Mouse (Mus musculus) heart, embryonic 16.5 days (tissue): ENCODE data around the gene Ninj2. TPM values are rescaled to one million over a fixed set of nuclear protein-coding genes. Genes with fewer than 3 reads are reported as not detected.

ENCODE experiments used
- ATAC-seq: fragments of 200-750 bp; cut with Nextera tagmentation; replicated peaks from 2 replicates; pipeline ENCODE4 v1.8.0; 2017; ENCODE audit warnings: moderate number of reproducible peaks; ENCODE audit not compliant: insufficient read depth, low FRiP score; ENCODE audit errors: extremely low read depth
- H3K27ac ChIP-seq: fragments of 300-500 bp; sonication (generic); 2 replicates; pipeline ENCODE4 v1.5.1; 2014; ENCODE audit warnings: mild to moderate bottlenecking, low read length, control low read depth, moderate library complexity
- H3K27me3 ChIP-seq: fragments of 300-500 bp; sonication (generic); 2 replicates; pipeline ENCODE4 v1.6.1; 2014; ENCODE audit warnings: low read length, mixed read lengths; ENCODE audit not compliant: control insufficient read depth, insufficient read depth
- H3K36me3 ChIP-seq: fragments of 300-500 bp; sonication (generic); 2 replicates; pipeline ENCODE4 v1.6.1; 2014; ENCODE audit not compliant: control insufficient read depth, insufficient read depth
- H3K4me1 ChIP-seq: fragments of 300-500 bp; sonication (generic); 2 replicates; pipeline ENCODE4 v1.6.1; 2014; ENCODE audit warnings: low read length, mixed read lengths; ENCODE audit not compliant: control insufficient read depth, insufficient read depth
- H3K4me2 ChIP-seq: fragments of 300-500 bp; sonication (generic); 2 replicates; pipeline ENCODE4 v1.6.1; 2014; ENCODE audit warnings: low read depth, mild to moderate bottlenecking, control low read depth, low read length
- H3K4me3 ChIP-seq: fragments of 300-500 bp; sonication (generic); 2 replicates; pipeline ENCODE4 v1.5.1; 2014; ENCODE audit warnings: mild to moderate bottlenecking, control low read depth, low read length
- H3K9ac ChIP-seq: fragments of 300-500 bp; sonication (generic); 2 replicates; pipeline ENCODE4 v1.6.1; 2014; ENCODE audit warnings: low read length, control low read depth
- H3K9me3 ChIP-seq: fragments of 300-500 bp; sonication (generic); replicated peaks from 2 replicates; pipeline ENCODE4 v1.6.1; 2016; ENCODE audit warnings: low read length; ENCODE audit not compliant: control insufficient read depth
- WGBS: fragments of 180-500 bp; shearing (Covaris S2); extraction: QIAGEN DNeasy Blood & Tissue Kit; methylation state at CpG from one replicate; pipeline ENCODE4 v1.1.7; 2014; 5-methylcytosine and 5-hydroxymethylcytosine counted together
- polyA plus RNA-seq: library from polyadenylated mRNA; unstranded; fragments of >200 nt; fragmentation: Nextera tagmentation; extraction: Ambion mirVana; gene quantifications from 2 replicates; pipeline ENCODE4 v1.2.1, GENCODE M21; 2015

Ninj2 gene
- polyA plus RNA-seq, 1 experiment from 2014 or later: not detected

DNA sequence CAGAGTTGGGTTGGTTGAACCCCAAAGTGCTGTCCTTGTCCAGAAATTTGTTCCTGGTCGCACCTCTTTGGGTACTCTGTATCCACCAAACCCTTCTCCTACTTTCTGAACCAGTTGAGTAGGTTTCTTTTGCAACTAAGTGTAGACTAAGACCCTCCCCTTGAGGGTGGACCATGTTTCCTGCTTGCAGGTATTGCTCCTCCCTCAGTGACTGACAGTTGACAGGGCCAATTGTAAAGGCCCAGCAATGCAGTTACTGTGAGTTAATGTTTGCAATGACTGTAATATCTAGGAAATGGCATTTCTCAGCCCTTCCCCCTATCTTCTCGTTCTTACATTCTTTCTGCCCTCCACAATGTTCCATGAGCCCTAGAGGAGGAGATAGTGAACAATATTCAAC lies 20.5 kb upstream of the Ninj2 start:
- Histone ChIP-seq H3K9me3 (peaks cover 3% of the 10 kb centered on the region; the same call in 1 of the 2 replicates), H3K27me3 (no peaks in the 10 kb centered on the region), H3K4me3 (no peak overlapping the region), H3K27ac (no peak overlapping the region), H3K4me1 (no peaks in the 10 kb centered on the region), H3K4me2 (no peak overlapping the region), H3K9ac (no peak overlapping the region), H3K36me3 (no peaks in the 10 kb centered on the region)
- 57% methylated on average over 2 of the region's 2 CpGs for WGBS
- no peak for ATAC-seq

- Histone ChIP-seq H3K27me3 (no peaks in the 10 kb centered on the region), H3K4me2 (no peak overlapping the region), H3K4me1 (no peaks in the 10 kb centered on the region), H3K9ac (no peak overlapping the region), H3K9me3 (no peaks in the 10 kb centered on the region), H3K36me3 (no peaks in the 10 kb centered on the region), H3K27ac (no peak overlapping the region), H3K4me3 (no peak overlapping the region)
- WGBS: 71% methylated on average over 6 of the region's 6 CpGs
- ATAC-seq: no peak
Measured at GRCm38 (mm10) chr6:120076619-120077450, 16.3 kb upstream of the Ninj2 start.

DNA sequence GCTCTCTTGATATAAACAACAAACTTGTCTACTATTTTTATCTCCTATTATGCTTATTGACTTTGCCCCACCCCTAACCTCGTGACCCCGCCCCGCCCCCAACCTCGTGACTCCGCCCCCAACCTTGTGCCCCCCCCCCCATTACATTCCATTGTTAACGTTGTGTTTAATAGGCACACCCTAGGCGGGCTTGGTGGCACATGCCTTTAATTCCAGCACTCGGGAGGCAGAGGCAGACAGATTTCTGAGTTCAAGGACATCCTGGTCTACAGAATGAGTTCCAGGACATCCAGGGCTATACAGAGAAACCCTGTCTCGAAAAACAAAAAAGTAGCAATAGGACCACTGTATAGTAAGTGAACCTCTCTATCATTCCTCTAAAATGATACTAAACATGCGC lies 13.6 kb upstream of the Ninj2 start:
- Histone ChIP-seq H3K36me3 (no peaks in the 10 kb centered on the region), H3K4me3 (no peak overlapping the region), H3K4me2 (no peak overlapping the region), H3K4me1 (no peaks in the 10 kb centered on the region), H3K27ac (no peak overlapping the region), H3K9me3 (no peaks in the 10 kb centered on the region), H3K9ac (no peak overlapping the region), H3K27me3 (no peaks in the 10 kb centered on the region)
- 77% methylated on average over 10 of the region's 10 CpGs for WGBS
- ATAC-seq: no peak

- no peak overlapping the region for H3K9ac ChIP-seq
- H3K9me3 ChIP-seq: no peaks in the 10 kb centered on the region
- H3K4me1 ChIP-seq: no peaks in the 10 kb centered on the region
- H3K4me3 ChIP-seq: no peak overlapping the region
- no peak overlapping the region for H3K4me2 ChIP-seq
- ATAC-seq: no peak
- H3K27ac ChIP-seq: no peak overlapping the region
- no peaks in the 10 kb centered on the region for H3K27me3 ChIP-seq
- WGBS: 69% methylated on average over 4 of the region's 4 CpGs
- H3K36me3 ChIP-seq: no peaks in the 10 kb centered on the region
Measured at GRCm38 (mm10) chr6:120081516-120081915, 11.6 kb upstream of the Ninj2 start.

DNA sequence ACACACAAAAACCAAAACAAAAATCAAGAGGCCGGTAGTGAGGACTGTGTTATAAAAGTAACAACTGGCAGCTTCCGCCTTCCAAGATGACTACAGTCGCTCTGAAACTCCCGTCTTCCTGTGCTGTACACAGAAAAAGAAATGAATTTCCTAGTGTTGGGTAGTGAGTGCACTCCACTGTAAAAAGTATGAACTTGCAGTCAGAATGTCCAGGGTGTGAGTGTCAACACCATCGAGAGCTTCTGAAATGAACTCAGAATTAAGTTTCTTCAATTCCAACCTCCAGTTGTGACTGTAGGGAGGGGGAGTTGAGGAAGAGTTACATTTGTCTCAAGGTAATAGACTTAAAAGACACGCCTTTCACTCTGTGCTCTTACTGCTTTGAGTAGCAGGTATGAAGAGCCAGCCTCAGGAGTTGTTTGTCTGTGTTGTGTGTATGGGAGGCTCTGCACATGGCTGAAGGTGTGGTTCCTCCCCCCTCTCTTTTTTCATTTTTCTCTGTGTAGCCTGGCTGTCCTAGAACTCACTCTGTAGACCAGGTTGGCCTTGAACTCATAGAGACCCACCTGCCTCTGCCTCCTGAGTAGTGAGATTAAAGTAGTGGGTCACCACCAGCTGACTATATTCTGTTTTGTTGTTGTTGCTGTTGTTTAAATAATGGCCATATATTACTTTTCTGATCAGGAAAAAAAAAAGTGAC lies 10.7 kb upstream of the Ninj2 start:
- no peak for ATAC-seq
- Histone ChIP-seq H3K36me3 (no peaks in the 10 kb centered on the region), H3K27ac (no peak overlapping the region), H3K27me3 (no peaks in the 10 kb centered on the region), H3K4me2 (no peak overlapping the region), H3K4me3 (no peak overlapping the region), H3K4me1 (no peaks in the 10 kb centered on the region), H3K9me3 (no peaks in the 10 kb centered on the region), H3K9ac (no peak overlapping the region)
- WGBS: 88% methylated on average over 6 of the region's 6 CpGs

DNA sequence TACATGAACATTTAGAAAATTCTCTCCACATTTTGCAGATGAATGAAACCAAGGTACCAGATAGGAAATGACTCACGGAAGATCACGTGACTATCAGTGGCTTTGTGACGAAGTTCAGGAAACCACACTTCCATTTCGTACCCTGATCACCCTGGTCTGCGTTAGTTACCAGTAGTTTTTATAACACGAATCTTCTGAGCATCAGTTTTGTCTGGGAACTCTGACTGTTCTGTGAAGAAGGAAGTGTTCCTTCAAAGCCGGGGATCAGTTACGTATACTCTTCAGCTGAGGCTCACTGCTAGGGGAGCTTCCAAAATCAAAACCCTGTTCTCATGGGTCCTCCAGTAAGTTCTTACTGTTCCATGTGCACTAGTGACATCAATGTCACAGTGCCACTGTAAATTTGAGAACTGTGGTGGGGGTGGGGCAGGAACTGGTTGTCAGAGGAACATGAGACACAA lies 10.2 kb upstream of the Ninj2 start:
- no peaks in the 10 kb centered on the region for H3K9me3 ChIP-seq
- H3K27ac ChIP-seq: no peak overlapping the region
- no peaks in the 10 kb centered on the region for H3K4me1 ChIP-seq
- no peak overlapping the region for H3K4me3 ChIP-seq
- no peak overlapping the region for H3K9ac ChIP-seq
- ATAC-seq: no peak
- H3K36me3 ChIP-seq: no peaks in the 10 kb centered on the region
- H3K4me2 ChIP-seq: no peak overlapping the region
- no peaks in the 10 kb centered on the region for H3K27me3 ChIP-seq
- 76% methylated on average over 8 of the region's 8 CpGs for WGBS

DNA sequence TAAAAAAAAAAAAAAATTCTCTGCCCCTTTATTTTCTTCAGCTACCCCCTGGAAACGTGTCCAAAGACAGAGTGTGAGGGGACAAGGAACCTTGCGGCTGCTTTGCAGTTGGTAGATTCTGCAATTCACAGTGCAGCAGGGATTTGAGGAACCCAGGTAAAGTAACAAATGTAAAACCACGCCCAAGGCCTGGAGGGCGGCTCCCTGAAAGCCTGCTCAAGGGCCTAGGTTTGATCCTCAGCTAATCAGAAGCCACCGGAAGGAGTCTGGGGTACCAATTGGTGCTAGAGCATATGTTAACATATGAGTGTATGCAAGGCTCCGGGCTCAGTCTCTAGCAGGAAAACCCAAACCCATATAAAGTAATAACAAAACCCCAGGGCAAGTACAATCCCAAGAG lies 9.7 kb upstream of the Ninj2 start:
- Histone ChIP-seq H3K9ac (no peak overlapping the region), H3K4me1 (no peaks in the 10 kb centered on the region), H3K4me3 (no peak overlapping the region), H3K27ac (no peak overlapping the region), H3K4me2 (no peak overlapping the region), H3K27me3 (no peaks in the 10 kb centered on the region), H3K9me3 (no peaks in the 10 kb centered on the region), H3K36me3 (no peaks in the 10 kb centered on the region)
- 65% methylated on average over 6 of the region's 6 CpGs for WGBS
- ATAC-seq: no peak

- H3K9ac ChIP-seq: no peak overlapping the region
- H3K4me2 ChIP-seq: no peak overlapping the region
- H3K4me1 ChIP-seq: no peaks in the 10 kb centered on the region
- no peaks in the 10 kb centered on the region for H3K27me3 ChIP-seq
- H3K27ac ChIP-seq: no peak overlapping the region
- no peak overlapping the region for H3K4me3 ChIP-seq
- no peaks in the 10 kb centered on the region for H3K9me3 ChIP-seq
- H3K36me3 ChIP-seq: no peaks in the 10 kb centered on the region
- no peak for ATAC-seq
- 91% methylated on average over 2 of the region's 2 CpGs for WGBS
Measured at GRCm38 (mm10) chr6:120084983-120085382, 8.2 kb upstream of the Ninj2 start.

DNA sequence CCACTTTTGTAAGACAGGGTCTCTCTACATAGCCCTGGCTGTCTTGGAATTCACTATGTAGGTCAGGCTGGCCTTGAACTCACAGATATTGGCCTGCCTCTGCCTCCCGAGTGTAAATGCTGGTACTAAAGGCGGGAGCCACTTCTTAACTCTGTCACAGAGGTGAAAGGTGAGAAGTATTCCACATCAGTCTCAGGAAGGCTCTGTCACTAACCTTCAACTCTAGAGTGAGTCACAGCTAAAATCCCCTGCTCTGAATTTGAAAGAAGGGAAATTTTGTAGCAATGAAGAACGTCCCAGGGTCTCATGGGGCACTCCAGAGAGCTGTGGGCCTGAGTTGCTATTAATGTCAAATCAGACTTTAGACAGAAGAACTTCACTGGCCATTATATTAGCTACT lies 7.3 kb upstream of the Ninj2 start:
- 80% methylated on average over 3 of the region's 3 CpGs for WGBS
- no peak overlapping the region for H3K9ac ChIP-seq
- no peaks in the 10 kb centered on the region for H3K4me1 ChIP-seq
- no peak for ATAC-seq
- no peaks in the 10 kb centered on the region for H3K27me3 ChIP-seq
- H3K36me3 ChIP-seq: no peaks in the 10 kb centered on the region
- H3K4me3 ChIP-seq: no peak overlapping the region
- H3K27ac ChIP-seq: no peak overlapping the region
- no peaks in the 10 kb centered on the region for H3K9me3 ChIP-seq
- no peak overlapping the region for H3K4me2 ChIP-seq
